Mouse (Mus musculus): Measurements from ENCODE around the gene Gdf5.
A peak's percentile ranks its signal among the peaks of the same experiment; 100 is the strongest.

Gdf5 gene

GRCm38 (mm10) chr2:155945124-155945523 is at the start of gene Gdf5:
Gene Gdf5, minus strand, starts transcription at chr2:155945367.
- no peak for DNase-seq (ENCODE audit: low read depth, low spot score)

GRCm38 (mm10) chr2:155991863-155992321 is 46.7 kb upstream of the Gdf5 start:
- peak; percentile 87 for DNase-seq (ENCODE audit: low read depth, low spot score)

DNA sequence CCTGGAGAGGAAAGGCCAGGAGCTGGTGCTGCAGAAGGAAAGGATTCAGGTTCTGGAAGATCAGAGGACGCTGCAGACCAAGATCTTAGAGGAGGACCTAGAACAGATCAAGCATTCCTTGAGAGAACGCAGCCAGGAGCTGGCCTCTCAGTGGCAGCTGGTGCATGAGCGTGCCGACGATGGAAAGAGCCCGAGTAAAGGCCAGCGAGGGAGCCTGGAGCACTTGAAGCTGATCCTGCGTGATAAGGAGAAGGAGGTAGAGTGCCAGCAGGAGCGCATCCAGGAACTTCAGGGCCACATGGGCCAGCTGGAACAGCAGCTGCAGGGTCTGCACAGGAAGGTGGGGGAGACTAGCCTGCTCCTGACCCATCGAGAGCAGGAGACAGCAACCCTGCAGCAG is 46.0 kb upstream of the Gdf5 start:
- no peak for DNase-seq (ENCODE audit: low read depth, low spot score)

DNA sequence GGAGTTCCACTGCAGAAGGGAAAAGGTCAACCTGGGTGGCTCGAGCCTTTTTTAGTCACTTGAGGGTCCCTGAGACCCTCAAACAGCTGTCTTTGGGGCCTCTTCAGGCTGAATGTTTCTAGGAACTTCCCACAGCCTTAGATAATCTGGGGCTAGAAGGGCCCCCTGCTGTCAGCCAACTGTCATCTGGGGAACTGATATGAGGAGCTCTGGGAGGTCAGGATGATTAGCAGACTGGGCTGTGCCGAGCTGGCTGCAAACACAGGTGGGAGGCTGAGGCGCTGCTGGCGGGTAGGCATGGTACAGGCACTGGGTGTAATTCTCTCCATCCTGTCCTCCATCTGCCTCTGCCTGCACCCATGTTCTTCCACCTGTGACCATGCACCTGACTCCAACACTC is 43.9 kb upstream of the Gdf5 start:
- DNase-seq (ENCODE audit: low read depth, low spot score), result no peak

GRCm38 (mm10) chr2:155987131-155987530 is 42.0 kb upstream of the Gdf5 start:
- no peak for DNase-seq (ENCODE audit: low read depth, low spot score)

DNA sequence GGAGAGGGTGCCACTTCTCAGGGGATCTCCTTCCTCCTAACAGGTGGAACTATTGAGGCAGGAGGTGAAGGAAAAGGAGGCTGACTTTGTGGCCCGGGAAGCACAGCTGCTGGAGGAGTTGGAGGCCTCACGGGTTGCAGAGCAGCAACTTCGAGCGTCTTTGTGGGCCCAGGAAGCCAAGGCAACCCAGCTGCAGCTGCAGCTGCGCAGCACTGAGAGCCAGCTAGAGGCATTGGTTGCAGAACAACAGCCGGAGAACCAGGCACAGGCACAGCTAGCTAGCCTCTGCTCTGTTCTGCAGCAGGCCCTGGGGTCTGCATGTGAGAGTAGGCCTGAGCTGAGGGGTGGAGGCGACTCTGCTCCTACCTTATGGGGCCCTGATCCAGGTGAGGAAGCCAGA is 40.6 kb upstream of the Gdf5 start:
- no peak for DNase-seq (ENCODE audit: low read depth, low spot score)

DNA sequence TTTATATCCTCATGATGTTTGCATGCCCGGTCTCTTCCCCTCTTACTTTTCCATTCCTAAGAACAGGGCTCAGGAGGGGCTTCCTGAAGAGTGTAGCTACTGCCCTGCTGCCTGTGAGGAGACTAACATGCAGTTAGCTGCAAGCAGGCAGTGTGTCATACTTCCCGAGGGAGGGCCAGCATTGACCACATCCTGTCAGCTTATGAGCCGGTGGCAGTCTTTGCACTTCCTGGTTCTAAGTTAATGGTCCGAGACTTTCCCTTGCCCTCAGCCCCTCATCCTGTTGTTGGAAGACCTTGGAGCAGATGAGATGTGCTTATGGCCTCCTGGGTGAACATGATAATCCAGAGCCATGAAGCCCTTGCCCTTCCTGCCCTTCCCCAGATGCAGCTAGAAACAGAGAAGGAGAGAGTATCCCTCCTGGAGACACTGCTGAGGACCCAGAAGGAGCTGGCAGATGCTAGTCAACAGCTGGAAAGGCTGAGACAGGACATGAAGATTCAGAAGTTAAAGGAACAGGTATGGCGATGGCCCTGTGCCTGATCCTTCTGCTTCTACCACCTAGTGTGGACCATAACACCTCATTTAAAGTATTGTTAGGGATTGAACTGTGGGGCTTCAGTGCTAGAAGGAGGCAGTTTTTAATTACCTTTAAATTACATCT is 34.3 kb upstream of the Gdf5 start:
- peak; percentile 37 for DNase-seq (ENCODE audit: low read depth, low spot score)

GRCm38 (mm10) chr2:155974087-155974731 is 29.0 kb upstream of the Gdf5 start:
- DNase-seq (ENCODE audit: low read depth, low spot score), result no peak

DNA sequence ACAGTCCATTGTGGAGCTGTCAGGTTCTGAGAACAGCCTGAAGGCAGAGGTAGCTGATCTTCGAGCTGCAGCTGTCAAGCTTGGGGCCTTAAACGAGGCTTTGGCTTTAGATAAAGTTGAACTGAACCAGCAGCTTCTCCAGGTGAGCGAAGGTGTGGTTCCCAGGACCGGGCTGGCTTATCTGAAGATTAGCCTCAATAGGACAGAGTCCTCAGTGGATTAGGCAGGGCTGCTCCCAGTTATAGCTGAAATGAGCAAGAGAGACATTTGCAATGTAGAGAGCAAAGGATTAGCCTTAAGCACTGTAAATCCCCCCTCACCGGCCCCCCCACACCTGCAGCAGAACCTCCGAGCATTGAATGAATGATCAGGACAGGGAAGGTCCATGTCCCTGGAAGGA is 28.2 kb upstream of the Gdf5 start:
- DNase-seq (ENCODE audit: low read depth, low spot score), result no peak

- DNase-seq (ENCODE audit: low read depth, low spot score), result no peak
Measured at GRCm38 (mm10) chr2:155962991-155963390, 17.8 kb upstream of the Gdf5 start.

DNA sequence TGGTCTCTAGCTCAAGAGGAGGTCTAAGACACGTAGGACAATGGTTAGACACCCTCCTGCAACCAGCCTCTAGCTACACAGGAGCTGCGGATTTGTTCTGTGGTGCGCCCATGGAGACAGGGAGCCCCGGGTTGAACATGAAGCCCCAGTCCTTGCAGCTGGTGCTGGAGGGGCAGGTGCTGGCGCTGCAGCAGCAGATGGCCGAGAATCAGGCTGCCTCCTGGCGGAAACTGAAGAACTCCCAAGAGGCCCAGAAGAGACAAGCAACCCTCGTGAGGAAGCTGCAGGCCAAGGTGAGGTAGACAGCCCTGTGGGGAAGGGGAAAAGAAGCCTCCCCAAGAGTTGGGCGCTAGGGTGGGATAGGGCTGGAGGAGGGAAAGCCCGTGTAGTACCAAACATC is 16.7 kb upstream of the Gdf5 start:
- no peak for DNase-seq (ENCODE audit: low read depth, low spot score)

GRCm38 (mm10) chr2:155959981-155960380 is 14.8 kb upstream of the Gdf5 start:
- DNase-seq (ENCODE audit: low read depth, low spot score), result no peak

- DNase-seq (ENCODE audit: low read depth, low spot score), result peak; percentile 88
Measured at GRCm38 (mm10) chr2:155956134-155957059, 11.2 kb upstream of the Gdf5 start, which contains the start of gene Cep250. Gene Cep250, plus strand, starts transcription at chr2:155956458.

- no peak for DNase-seq (ENCODE audit: low read depth, low spot score)
Measured at GRCm38 (mm10) chr2:155952006-155952405, 6.8 kb upstream of the Gdf5 start.

GRCm38 (mm10) chr2:155949362-155949761 is 4.2 kb upstream of the Gdf5 start:
- no peak for DNase-seq (ENCODE audit: low read depth, low spot score)

DNA sequence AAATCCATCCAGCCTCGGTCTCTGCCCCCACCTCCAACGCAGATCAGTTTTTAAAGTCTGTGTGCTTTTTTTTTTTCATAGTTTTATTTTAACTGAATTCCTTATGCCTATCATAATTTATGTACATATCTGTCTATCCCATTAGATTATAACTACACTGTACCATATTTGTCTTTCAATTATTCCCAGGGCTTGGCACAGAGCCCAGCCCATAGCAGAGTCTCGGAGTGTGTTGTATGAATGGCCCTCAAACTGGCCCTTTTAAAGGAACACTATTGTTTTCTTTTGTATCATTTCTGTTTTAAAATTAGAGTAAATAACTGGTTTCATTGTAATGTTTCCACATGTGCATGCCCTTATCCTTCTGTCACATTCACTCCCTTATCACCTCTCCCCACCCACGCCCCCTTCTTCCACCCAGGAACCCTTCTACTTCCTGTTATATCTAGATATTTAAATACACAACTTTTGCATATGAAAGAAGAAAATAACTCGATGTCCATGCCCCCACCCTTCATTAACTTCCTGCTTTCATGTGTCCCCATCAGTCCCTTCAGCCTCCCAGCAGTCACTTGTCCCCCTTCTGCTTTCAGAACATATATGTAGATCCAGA is 2.3 kb upstream of the Gdf5 start:
- no peak for DNase-seq (ENCODE audit: low read depth, low spot score)

DNA sequence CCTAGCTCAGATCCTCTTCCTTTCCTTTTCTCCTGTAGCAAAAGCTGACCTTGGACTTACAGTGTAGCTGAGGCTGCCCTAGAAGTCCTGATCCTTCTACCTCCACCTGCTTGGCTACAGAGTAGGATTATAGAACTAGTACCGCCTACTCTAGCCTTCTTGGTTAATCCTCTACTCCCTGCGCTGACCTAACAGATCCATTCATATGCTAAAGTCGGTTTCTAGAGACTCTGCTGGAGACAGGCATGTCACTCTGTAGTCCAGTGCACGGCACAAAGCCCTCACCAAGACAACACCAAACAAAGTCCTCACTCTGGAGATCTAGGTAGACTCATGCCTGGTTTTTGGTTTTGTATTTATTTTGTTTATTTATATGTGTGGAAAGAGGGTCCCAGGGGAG is 1.3 kb upstream of the Gdf5 start:
- DNase-seq (ENCODE audit: low read depth, low spot score), result no peak

- DNase-seq (ENCODE audit: low read depth, low spot score), result peak; percentile 47
Measured at GRCm38 (mm10) chr2:155946069-155946468, 902 bp upstream of the Gdf5 start.

GRCm38 (mm10) chr2:155945580-155945979 is 413 bp upstream of the Gdf5 start:
- no peak for DNase-seq (ENCODE audit: low read depth, low spot score)

DNA sequence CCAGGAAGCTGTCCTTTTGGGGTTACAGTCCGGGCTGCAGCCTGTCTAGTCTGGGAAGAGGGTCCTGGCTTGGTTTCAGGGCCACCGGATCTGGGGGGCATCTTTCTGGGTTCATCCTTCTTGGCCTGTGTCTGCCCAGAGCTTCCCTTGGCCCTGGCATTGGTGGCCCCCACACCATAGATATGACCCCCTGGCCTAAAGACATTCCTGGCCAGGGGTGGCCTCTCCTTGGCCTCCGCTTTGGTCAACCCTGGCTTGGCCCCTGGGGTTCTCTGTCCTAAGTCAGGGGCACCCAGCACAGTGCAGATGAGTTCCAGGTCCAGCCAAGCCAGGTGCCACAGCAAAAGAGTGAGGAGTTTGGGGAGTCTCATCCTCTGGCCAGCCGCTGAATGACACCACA is 482 bp downstream of the Gdf5 start:
- DNase-seq (ENCODE audit: low read depth, low spot score), result no peak

DNA sequence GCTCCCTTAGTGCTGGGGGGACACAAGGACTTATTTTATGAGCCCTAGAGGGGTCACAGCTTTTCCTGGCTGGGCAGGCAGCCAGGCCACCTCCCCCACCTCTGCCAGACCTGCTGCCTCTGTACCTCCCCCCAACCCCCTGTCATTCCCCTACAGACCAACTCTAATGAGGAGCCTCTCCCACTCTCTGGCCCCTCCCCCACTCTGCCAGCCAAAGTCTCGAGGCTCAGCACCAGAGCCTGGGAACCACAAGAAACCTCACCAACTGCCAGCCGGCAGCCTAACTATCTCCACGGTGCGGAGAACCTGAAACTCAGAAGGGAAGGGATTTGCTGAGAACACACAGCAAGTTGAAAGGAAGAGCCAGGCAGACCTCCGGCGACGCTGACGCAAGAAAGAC is 1.7 kb downstream of the Gdf5 start:
- no peak for DNase-seq (ENCODE audit: low read depth, low spot score)

Measured in skeletal muscle tissue, adult 2 months (tissue).